Mouse (Mus musculus) kidney, embryonic 14.5 days (tissue): ENCODE data around the gene Pcbp1. TPM values are rescaled to one million over a fixed set of nuclear protein-coding genes. Genes with fewer than 3 reads are reported as not detected.

Experiments used
- ATAC-seq: fragments of 200-750 bp; cut with Nextera tagmentation; 2 replicates; pipeline ENCODE4 v1.8.0; 2017; ENCODE audit warnings: moderate number of reproducible peaks, mild to moderate bottlenecking, moderate TSS enrichment, moderate library complexity; ENCODE audit not compliant: low FRiP score, low TSS enrichment
- H3K27ac ChIP-seq: fragments of 300-500 bp; sonication (generic); 2 replicates; pipeline ENCODE4 v1.5.1; 2014; ENCODE audit warnings: low read depth, mild to moderate bottlenecking, low read length, moderate library complexity, mixed read lengths
- H3K27me3 ChIP-seq: fragments of 300-500 bp; sonication (generic); 2 replicates; pipeline ENCODE4 v1.6.1; 2014; ENCODE audit warnings: mild to moderate bottlenecking, low read length; ENCODE audit not compliant: control insufficient read depth, insufficient read depth
- H3K36me3 ChIP-seq: fragments of 300-500 bp; sonication (generic); 2 replicates; pipeline ENCODE4 v1.6.1; 2014; ENCODE audit warnings: low read length, mixed read lengths; ENCODE audit not compliant: control insufficient read depth, insufficient read depth
- H3K4me1 ChIP-seq: fragments of 300-500 bp; sonication (generic); 2 replicates; pipeline ENCODE4 v1.6.1; 2014; ENCODE audit warnings: low read length, mixed read lengths; ENCODE audit not compliant: control insufficient read depth, insufficient read depth
- H3K4me2 ChIP-seq: fragments of 300-500 bp; sonication (generic); replicated peaks from 2 replicates; pipeline ENCODE4 v1.6.1; 2014; ENCODE audit warnings: low read depth, mild to moderate bottlenecking, low read length
- H3K4me3 ChIP-seq: fragments of 300-500 bp; sonication (generic); 2 replicates; pipeline ENCODE4 v1.5.1; 2014; ENCODE audit warnings: mild to moderate bottlenecking, low read length
- H3K9ac ChIP-seq: fragments of 300-500 bp; sonication (generic); 2 replicates; pipeline ENCODE4 v1.6.1; 2014; ENCODE audit warnings: low read depth, mild to moderate bottlenecking, low read length, moderate library complexity
- H3K9me3 ChIP-seq: fragments of 300-500 bp; sonication (generic); 2 replicates; pipeline ENCODE4 v1.6.1; 2016; ENCODE audit warnings: low read length; ENCODE audit not compliant: control insufficient read depth
- WGBS: fragments of 180-500 bp; shearing (Covaris S2); extraction: QIAGEN DNeasy Blood & Tissue Kit; methylation state at CpG from one replicate; pipeline ENCODE4 v1.1.7; 2014; 5-methylcytosine and 5-hydroxymethylcytosine counted together
- polyA plus RNA-seq: library from polyadenylated mRNA; unstranded; fragments of >200 nt; fragmentation: Nextera tagmentation; extraction: Ambion mirVana; gene quantifications from 2 replicates; pipeline ENCODE4 v1.2.1, GENCODE M21; 2014

Gene Pcbp1
- polyA plus RNA-seq, 1 experiment from 2014 or later: 492 TPM

- H3K27me3 ChIP-seq: no peaks in the 10 kb centered on the region
- H3K9ac ChIP-seq: no peak overlapping the region
- no peak overlapping the region for H3K27ac ChIP-seq
- H3K4me2 ChIP-seq: no peak overlapping the region
- H3K4me1 ChIP-seq: no peaks in the 10 kb centered on the region
- H3K36me3 ChIP-seq: no peaks in the 10 kb centered on the region
- H3K9me3 ChIP-seq: no peaks in the 10 kb centered on the region
- no peak overlapping the region for H3K4me3 ChIP-seq
- 75% methylated on average over 1 of the region's 1 CpGs for WGBS
- no peak for ATAC-seq
Measured at GRCm38 (mm10) chr6:86516021-86516420, 10.1 kb downstream of the Pcbp1 start.

- WGBS: 69% methylated on average over 4 of the region's 4 CpGs
- no peak overlapping the region for H3K4me3 ChIP-seq
Measured at GRCm38 (mm10) chr6:86513296-86513695, 12.8 kb downstream of the Pcbp1 start.

GRCm38 (mm10) chr6:86510979-86511378, 15.1 kb downstream of the Pcbp1 start:
- H3K4me2 ChIP-seq: no peak overlapping the region
- no peak overlapping the region for H3K9ac ChIP-seq
- 70% methylated on average over 4 of the region's 4 CpGs for WGBS
- no peaks in the 10 kb centered on the region for H3K36me3 ChIP-seq
- no peaks in the 10 kb centered on the region for H3K4me1 ChIP-seq
- ATAC-seq: no peak
- no peak overlapping the region for H3K27ac ChIP-seq
- H3K4me3 ChIP-seq: no peak overlapping the region
- H3K9me3 ChIP-seq: no peaks in the 10 kb centered on the region
- no peaks in the 10 kb centered on the region for H3K27me3 ChIP-seq

More at GRCm38 (mm10) chr6:86513296-86513695, 12.8 kb downstream of the Pcbp1 start:
- ATAC-seq: no peak
- no peaks in the 10 kb centered on the region for H3K27me3 ChIP-seq
- no peaks in the 10 kb centered on the region for H3K4me1 ChIP-seq
- H3K9me3 ChIP-seq: no peaks in the 10 kb centered on the region
- H3K9ac ChIP-seq: no peak overlapping the region
- no peak overlapping the region for H3K4me2 ChIP-seq
- H3K27ac ChIP-seq: no peak overlapping the region
- H3K36me3 ChIP-seq: no peaks in the 10 kb centered on the region

- Histone ChIP-seq H3K9me3 (no peaks in the 10 kb centered on the region), H3K36me3 (no peaks in the 10 kb centered on the region), H3K4me2 (no peak overlapping the region), H3K27ac (no peak overlapping the region), H3K9ac (no peak overlapping the region), H3K4me1 (no peaks in the 10 kb centered on the region), H3K4me3 (no peak overlapping the region), H3K27me3 (no peaks in the 10 kb centered on the region)
- ATAC-seq: no peak
- 64% methylated on average over 3 of the region's 3 CpGs for WGBS
Measured at GRCm38 (mm10) chr6:86509866-86510200, 16.3 kb downstream of the Pcbp1 start.

- H3K9me3 ChIP-seq: no peaks in the 10 kb centered on the region
- no peaks in the 10 kb centered on the region for H3K4me1 ChIP-seq
- H3K36me3 ChIP-seq: no peaks in the 10 kb centered on the region
- H3K4me2 ChIP-seq: no peak overlapping the region
- no peak overlapping the region for H3K9ac ChIP-seq
- no peak overlapping the region for H3K4me3 ChIP-seq
- H3K27ac ChIP-seq: no peak overlapping the region
- 87% methylated on average over 4 of the region's 4 CpGs for WGBS
- ATAC-seq: no peak
- H3K27me3 ChIP-seq: no peaks in the 10 kb centered on the region
Measured at GRCm38 (mm10) chr6:86509194-86509865, 16.8 kb downstream of the Pcbp1 start.

- no peak for ATAC-seq
- H3K4me3 ChIP-seq: no peak overlapping the region
- H3K27me3 ChIP-seq: no peaks in the 10 kb centered on the region
- no peaks in the 10 kb centered on the region for H3K4me1 ChIP-seq
- H3K4me2 ChIP-seq: no peak overlapping the region
- H3K36me3 ChIP-seq: no peaks in the 10 kb centered on the region
- 74% methylated on average over 3 of the region's 3 CpGs for WGBS
- no peak overlapping the region for H3K9ac ChIP-seq
- H3K27ac ChIP-seq: no peak overlapping the region
- no peaks in the 10 kb centered on the region for H3K9me3 ChIP-seq
Measured at GRCm38 (mm10) chr6:86508736-86509135, 17.4 kb downstream of the Pcbp1 start.

GRCm38 (mm10) chr6:86507116-86507515, 19.0 kb downstream of the Pcbp1 start:
- no peak overlapping the region for H3K27ac ChIP-seq
- H3K36me3 ChIP-seq: no peaks in the 10 kb centered on the region
- ATAC-seq: no peak
- no peak overlapping the region for H3K4me2 ChIP-seq
- no peak overlapping the region for H3K4me3 ChIP-seq
- H3K27me3 ChIP-seq: no peaks in the 10 kb centered on the region
- no peaks in the 10 kb centered on the region for H3K4me1 ChIP-seq
- H3K9ac ChIP-seq: no peak overlapping the region
- H3K9me3 ChIP-seq: no peaks in the 10 kb centered on the region

- Histone ChIP-seq H3K27me3 (no peaks in the 10 kb centered on the region), H3K4me3 (no peak overlapping the region), H3K4me2 (no peak overlapping the region), H3K9me3 (no peaks in the 10 kb centered on the region), H3K4me1 (no peaks in the 10 kb centered on the region), H3K36me3 (no peaks in the 10 kb centered on the region), H3K27ac (no peak overlapping the region), H3K9ac (no peak overlapping the region)
- 89% methylated on average over 3 of the region's 3 CpGs for WGBS
- no peak for ATAC-seq
Measured at GRCm38 (mm10) chr6:86506309-86506708, 19.8 kb downstream of the Pcbp1 start.

GRCm38 (mm10) chr6:86505671-86506070, 20.4 kb downstream of the Pcbp1 start:
- WGBS: 77% methylated on average over 7 of the region's 7 CpGs
- Histone ChIP-seq H3K4me3 (no peak overlapping the region), H3K4me1 (no peaks in the 10 kb centered on the region), H3K27me3 (no peaks in the 10 kb centered on the region), H3K9me3 (no peaks in the 10 kb centered on the region), H3K36me3 (no peaks in the 10 kb centered on the region), H3K27ac (no peak overlapping the region), H3K4me2 (no peak overlapping the region), H3K9ac (no peak overlapping the region)
- no peak for ATAC-seq
